Mouse (Mus musculus) frontal cortex, postnatal 36 days (tissue): ENCODE data around the gene Mrtfb.
"Not testable (repeated sequence)": the region's sequence is repeated elsewhere in the genome, so short reads cannot be mapped to it uniquely, and the experiment has no call there.

Source experiments
- DNase-seq, 2 experiments: peaks; one replicate each; pipeline ENCODE4 v3.0.0; 2022; ENCODE audit warnings: low spot score in 2 of 2

Gene Mrtfb

GRCm38 (mm10) chr16:13276258-13276657 is 20.0 kb downstream of the Mrtfb start:
- no peak for DNase-seq

DNA sequence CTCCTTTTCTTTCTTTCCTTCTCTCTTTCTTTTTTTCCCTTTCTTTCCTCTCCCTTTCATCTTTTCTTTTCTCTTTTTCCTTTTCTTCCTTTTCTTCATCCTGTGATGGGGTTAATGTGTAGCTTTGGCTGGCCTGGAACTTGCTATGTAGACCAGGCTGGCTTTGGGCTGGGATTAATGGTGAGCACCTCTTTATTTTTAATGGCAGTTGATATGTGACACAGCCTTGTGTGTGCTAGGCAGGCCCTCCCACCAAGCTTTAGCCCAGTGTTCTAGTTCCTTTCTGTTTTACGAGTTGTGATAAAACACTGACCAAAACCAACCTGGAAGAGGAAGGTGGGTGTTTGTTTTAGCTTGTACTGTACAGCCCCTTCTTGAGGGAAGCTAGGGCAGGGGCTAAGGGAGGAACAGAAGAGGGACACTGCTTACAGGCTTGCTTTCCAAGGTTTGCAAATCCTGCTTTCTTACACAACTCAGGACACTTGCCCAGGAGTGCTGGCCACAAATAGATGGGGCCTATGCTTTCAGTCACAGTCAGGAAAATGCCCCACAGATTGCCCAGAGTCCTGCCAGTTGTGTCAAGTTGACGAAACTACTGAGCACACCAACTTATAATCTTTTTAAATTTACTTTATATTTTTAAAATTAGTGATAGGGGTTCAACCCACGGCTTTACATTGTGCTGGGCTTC is 20.6 kb downstream of the Mrtfb start:
- DNase-seq = no peak

DNA sequence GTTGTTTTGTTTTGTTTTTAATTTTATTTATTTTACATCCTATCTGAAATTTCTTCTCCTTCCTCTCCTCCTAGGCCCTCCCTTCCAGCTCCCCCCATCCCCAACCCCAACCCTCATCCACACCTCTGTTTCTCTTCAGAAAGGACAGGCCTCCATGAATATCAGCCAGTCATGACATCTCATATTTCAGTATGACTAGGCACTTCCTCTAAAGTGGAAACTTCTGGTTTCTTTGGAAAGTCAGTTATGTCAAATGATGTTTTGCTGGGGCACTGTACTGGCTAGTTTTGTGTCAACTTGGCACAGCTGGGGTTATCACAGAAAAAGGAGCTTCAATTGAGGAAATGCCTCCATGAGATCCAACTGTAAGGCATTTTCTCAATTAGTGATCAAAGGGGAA is 30.1 kb downstream of the Mrtfb start:
- not testable (repeated sequence) for DNase-seq

DNA sequence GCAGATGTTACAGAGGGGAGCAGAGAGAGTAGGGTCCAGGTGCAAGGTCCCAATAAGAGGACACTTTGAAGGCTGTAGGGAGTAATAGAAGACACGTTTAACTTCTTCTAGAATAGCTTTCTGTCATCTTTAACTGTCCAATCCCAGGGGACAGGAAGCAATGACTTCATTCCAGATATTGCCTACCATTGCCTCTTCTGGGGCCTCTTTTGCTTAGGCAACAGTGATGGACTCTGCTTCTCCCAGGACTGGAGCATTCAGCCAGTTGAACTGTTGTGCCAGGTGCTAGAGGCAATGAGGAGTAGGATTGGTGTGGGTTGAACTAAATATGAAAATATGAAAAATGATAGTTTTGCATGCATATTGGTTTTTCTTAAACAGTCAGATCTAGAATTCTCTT is 41.6 kb downstream of the Mrtfb start:
- no peak for DNase-seq

- no peak for DNase-seq
These were observed 42.7 kb downstream of the Mrtfb start for GRCm38 (mm10) chr16:13298991-13299390.

- no peak for DNase-seq
These were observed 49.9 kb downstream of the Mrtfb start for GRCm38 (mm10) chr16:13306065-13306695.

DNA sequence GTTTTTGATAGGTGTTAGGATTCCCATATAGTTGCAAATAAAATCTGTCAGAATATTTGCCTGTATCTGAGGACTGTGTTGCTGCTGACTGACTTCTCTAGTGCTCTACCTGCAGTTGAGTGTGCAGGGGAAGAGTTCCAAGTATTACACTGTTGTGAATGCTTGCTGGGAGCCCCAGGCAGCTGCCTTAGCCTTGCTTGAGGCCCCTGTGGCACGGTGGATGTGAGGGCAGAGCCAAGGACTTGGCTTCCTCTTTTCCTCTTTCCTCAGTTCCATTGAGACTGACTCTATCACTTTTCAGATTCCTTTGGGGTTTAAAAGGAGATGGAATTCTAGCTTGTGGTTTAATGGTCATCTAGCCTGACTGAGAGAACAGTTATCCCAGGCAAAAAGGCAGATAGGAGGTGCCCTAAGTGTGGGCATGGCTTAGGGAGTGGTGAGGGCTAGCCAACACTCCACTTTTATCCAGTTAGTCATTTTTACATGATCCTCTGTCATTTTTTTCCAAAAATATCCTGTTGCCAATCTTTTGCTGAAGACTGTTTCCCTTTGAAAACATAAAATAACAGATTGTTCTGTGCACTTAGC is 53.9 kb downstream of the Mrtfb start:
- no peak for DNase-seq

- DNase-seq = no peak
These were observed 55.1 kb downstream of the Mrtfb start for GRCm38 (mm10) chr16:13311374-13311773.

DNA sequence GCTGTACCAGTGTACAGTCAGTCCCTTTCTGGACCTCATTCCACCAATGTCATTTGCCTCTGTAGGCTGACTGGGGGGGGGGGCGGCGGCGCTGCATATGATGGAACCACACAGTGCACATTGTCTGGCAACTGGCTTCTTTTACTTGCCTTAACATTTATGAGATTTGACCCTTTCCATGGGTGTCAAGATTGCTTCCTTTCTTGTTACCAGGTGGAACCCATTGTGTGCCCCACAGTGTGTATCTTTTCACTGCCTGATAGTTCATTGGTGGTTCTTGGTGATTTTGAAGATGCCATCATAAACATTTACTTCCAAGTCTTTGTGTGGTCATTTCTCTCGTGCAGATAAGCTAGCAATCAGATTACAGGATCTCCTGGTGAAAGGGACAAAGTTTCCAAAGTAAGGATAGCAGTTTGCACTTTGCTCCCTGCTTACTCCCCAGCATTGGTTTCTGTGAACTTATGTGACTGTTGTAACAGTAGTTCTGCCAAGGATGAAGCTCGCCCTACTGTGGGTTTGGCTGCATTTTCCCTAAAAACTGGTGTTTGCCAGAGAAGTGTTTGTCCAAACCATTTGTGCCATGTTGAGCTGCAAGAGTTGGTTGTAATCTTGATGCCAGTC is 56.9 kb downstream of the Mrtfb start:
- no peak for DNase-seq

GRCm38 (mm10) chr16:13323751-13324150 is 67.5 kb downstream of the Mrtfb start:
- DNase-seq = no peak

GRCm38 (mm10) chr16:13326622-13327021 is 70.3 kb downstream of the Mrtfb start:
- no peak for DNase-seq

DNA sequence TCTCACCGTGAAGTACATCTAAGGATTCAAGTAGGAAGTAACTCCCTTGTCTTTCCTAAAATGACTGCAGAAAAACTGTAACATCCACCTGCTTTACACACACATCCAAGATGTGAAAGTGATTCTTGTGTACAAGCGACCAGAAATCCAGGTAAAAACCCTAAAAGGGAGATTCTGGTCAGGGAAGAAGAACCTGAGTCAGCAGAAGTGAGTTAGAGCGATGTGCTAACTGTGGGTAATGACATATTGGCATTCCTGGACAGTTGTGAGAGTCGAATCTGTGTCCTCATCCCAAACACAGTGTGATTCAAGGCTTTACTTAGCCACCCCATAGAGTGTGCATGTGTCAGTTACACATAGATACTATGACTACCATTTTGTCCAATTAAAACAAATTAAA is 72.4 kb downstream of the Mrtfb start:
- no peak for DNase-seq

DNA sequence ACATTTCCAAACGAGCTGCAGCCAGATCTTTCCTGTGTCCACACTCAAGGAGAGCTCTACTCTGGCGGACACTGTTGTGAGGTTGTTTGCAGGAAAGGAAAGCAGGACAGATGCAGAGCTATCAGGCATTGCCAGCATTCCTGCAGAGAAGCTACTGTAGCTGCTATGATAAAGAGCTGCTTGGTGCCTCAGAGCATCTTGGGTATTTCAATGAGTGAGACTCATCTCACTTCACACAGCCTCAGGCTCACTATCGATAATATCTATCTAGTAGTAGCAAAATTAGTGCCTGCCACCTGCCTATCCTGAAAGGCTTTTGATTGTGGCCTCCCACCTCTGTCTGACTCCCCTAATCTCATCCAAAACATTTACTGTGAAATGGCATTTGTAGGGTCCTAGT is 73.4 kb downstream of the Mrtfb start:
- DNase-seq = no peak

GRCm38 (mm10) chr16:13330221-13330659 is 74.0 kb downstream of the Mrtfb start:
- DNase-seq = no peak

GRCm38 (mm10) chr16:13331898-13332297 is 75.6 kb downstream of the Mrtfb start:
- DNase-seq = no peak

GRCm38 (mm10) chr16:13332536-13332935 is 76.3 kb downstream of the Mrtfb start:
- no peak for DNase-seq

DNA sequence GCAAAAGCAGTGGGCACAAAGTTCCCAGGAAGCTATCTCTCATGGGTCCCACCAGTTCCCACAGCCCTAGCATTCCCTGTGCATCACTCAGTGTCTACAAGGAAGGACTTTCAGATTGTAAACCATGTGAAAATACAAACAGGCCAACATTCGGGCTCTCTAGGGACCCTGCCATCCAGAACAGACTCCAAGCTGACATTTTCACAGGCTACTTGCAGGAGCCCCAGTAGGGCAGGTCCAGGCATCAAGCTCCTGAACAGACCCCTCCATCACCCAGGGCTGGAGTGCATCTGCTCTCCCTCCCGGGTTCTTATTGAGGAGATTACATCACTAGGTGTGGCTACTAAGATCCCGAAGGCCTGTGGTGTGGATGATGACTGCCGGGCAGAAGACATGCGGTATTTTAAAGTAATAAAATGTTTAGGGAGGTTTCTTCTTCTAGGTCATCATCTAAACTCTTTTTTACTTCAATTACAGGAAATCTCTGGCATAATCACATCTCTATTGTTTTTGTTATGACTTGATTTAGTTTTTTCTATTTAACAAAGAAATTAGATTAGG is 77.6 kb downstream of the Mrtfb start:
- DNase-seq = no peak

DNA sequence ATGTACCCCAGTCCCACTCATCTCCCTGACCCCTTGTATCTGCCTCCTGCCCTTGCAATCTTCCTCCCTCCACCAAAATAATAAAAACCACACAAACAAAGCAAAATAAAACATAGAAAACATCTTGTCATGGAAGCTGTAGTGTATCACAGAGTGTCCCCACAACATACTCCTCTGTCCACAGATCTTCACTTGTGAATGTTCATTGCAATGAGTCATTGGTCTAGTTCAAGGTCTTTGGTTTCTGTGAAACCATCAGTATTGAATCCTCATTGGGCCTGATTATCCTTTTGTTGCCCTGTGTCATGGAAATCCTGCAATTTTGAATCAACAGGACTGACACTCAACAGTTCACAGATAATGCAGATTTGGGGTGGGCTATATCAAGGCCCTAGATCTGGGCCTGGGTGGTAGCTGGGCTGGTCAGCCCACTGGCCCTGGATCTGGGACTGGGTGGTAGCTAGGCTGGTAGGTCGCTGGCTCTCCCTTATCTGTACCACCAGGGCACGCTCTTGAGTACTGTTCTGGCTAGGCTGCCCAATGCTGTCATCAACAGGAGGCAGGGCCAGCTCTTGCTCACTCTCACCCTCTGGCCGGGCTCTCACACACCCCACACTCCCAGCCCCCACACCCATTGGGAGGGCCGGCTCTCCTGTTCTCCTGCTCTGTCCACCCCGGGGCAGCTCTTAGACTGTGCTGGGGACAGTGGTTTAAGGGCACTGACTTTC is 80.4 kb downstream of the Mrtfb start:
- no peak for DNase-seq

GRCm38 (mm10) chr16:13338094-13338493 is 81.8 kb downstream of the Mrtfb start:
- DNase-seq = no peak

- DNase-seq = peak in 1 of 2 experiments; percentile 40
These were observed 83.2 kb downstream of the Mrtfb start for GRCm38 (mm10) chr16:13339433-13339832.

GRCm38 (mm10) chr16:13345822-13346221 is 89.5 kb downstream of the Mrtfb start:
- DNase-seq = not testable (repeated sequence)

- no peak for DNase-seq
These were observed 94.4 kb downstream of the Mrtfb start for GRCm38 (mm10) chr16:13350729-13351128.
